Mouse (Mus musculus) kidney, postnatal 14 days (tissue): ENCODE data around the gene Mrpl44.

Source experiments
- DNase-seq: peaks from one replicate; pipeline ENCODE4 v3.0.0; 2022; ENCODE audit warnings: mixed read lengths

Mrpl44 gene

DNA sequence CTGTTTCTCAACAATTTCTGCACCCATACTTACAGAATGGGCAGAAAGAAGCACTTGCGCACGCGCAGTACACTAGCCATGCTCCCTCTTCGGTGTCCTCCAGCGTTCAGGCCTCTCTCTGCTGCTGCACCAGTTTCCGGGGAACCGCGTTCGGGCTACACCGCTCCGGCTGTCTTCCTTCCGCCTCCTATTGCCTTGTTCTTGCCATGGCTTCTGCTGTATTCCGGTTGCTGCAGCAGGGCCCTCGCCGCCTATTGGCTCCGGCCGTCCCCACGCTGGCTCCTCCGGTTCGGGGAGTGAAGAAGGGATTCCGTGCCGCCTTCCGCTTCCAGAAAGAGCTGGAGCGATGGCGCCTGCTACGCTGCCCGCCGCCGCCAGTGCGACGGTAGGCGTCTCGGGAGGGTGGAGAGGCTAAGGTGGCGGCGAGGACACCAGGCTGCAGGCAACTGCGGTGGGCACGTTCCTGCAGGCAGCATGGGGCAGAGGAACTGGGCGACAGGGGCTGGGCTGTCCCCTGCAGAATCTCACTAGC lies at the start of gene Mrpl44, which contains the start of gene Wdfy1:
Gene Mrpl44 (plus strand): TSS at position 92 of the 532 bp plus-strand sequence.
Gene Wdfy1 (minus strand): TSS at position 217 of the 532 bp plus-strand sequence.
- peak; percentile 98 for DNase-seq

DNA sequence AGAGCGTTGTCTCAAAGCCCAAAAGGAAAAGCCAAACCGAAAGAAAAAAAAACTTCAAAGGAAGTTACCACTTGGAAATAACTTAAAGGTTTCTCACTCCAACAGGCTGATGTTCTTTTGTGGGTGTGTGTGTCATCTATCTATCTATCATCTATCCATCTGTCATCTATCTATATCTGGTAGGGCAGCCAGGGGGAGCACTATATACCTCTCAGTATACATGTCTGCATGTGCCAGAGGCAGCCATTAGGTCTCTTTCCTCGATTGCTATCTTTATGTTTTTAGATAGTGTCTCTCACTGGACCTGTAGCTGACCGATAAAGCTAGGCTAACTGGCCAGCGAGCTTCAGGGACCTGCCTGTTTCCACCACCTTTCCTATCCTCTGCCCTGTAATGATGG lies 41.0 kb upstream of the Mrpl44 start:
- no peak for DNase-seq

DNA sequence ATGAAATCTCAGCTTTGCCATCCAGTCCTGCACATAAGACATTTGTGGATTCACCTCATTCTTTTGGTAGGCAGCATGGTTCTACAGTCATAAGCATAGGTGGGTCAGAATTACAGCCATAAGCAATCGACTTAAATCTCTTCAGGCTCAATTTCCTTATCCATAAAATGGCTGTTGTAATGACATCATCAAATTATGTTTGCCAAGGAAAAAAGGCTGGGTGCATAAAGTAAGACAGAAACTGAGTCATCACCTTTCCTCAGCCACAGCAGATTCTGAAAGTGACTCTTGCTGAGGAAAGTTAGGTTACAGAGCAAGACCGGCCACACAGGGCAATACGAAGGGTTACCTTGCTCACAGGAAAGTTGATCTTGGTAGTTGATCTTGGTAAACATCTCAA lies 39.4 kb upstream of the Mrpl44 start:
- no peak for DNase-seq

DNA sequence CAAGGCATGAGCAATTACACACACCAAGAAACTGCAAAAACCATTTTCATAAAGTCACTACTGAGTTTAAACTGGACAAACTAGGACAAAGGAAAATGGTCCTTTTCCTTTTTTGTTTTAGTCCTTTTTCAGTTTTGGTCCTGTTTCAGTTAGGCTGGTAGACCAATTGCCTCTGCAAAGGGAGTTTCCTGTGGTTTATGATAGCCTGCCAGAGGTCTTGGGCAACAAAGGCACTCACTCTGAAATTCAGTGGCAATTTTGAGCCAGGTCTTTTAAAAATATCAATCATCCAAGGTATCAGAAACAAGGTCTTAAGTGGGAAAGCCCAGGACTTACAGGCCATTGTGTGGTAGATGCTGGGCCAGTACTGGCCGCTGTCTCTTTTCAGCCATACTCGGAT lies 36.1 kb upstream of the Mrpl44 start:
- no peak for DNase-seq

DNA sequence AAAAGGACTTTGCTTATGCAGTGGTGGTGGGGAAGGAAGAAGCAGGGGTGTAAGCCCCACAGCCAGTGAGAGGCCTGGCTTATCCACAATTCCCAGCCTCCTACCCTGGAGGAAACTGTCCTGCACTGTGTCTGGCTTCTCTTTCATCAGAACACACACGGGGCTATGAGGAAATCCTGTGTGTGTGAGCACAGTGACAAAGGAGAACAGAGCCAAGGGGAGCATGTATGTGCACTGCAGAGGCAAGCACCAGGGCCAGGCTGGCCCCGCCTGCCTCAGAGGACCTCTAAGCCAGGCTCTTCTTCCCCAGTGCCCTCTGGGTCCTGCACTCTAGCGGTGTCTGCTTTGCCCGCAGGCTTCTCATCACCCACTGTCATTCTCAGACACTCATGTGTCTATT lies 34.8 kb upstream of the Mrpl44 start:
- peak; percentile 44 for DNase-seq

DNA sequence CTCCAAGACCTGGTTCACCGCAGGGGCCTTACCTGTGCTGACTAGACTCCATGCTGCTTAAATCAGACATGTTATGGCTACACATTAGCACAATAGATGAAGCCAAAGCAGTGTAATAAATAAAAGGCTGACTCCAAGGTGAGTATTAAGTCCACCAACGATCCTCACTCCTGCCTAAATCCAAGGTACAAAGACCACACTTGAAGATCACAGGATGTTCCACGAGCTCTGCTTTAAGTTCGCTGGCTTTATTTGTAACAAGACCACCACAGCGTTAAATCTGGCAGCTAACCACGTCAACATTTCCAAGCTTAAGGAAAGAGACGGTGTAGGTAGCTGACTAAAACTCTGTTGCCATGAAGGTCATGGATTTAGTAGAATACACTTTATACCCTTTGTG lies 32.9 kb upstream of the Mrpl44 start:
- DNase-seq: peak; percentile 51

DNA sequence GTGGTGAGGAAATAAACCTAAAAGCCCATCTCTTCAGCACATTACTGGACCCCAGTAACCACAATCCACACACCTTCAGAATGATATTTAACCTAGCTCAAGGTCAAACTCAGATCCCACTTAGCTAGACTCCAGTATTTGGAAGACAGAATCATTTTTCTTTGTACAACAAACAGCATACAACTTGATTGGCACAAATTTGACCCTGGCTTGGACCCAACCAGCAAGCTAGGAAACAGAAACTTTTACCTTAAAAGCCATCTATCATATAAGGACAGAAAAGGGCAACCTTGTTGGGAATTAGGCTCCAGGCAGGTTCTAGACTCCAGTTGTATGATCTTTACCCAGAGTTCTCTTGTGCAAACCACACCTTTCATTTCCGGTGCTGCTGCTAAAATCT lies 32.4 kb upstream of the Mrpl44 start:
- no peak for DNase-seq

DNA sequence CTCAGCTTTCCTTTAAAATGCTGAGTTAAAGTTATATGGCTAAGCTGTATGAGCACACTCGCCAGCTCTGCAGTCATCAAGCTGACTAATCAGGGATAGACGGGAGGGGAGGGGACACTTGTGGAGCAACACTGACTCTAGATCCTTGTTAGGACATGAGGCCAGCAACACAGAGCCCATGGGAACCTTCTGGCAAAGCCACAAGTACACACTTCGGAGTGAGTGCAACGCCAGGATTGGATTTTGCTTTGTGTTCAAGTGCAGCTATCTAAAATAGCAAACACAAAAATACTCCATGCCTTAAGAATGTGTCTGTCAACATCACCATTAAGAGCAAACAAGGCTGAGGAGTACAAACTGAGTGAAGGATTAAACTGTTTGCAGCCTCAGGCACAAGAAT lies 29.8 kb upstream of the Mrpl44 start:
- DNase-seq: no peak

DNA sequence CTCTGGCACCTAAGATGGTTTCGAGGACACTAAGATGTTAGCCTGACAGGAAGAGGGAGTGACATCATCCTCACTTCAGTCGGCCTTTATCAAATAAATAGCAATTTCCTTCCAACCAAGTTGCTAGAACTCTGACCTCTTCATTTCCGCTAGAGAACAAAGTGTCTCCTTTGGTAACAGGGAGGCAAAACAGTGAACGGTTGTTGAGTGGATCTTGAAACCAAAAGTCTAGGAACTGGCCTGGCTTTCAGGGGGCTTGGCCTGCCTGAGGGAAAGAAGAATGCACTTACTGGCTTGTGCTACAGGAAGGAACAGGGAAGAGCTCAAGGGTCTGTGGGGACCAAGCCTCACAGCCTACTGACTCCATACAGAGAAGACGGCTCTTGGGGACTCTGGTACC lies 24.6 kb upstream of the Mrpl44 start:
- peak; percentile 59 for DNase-seq

DNA sequence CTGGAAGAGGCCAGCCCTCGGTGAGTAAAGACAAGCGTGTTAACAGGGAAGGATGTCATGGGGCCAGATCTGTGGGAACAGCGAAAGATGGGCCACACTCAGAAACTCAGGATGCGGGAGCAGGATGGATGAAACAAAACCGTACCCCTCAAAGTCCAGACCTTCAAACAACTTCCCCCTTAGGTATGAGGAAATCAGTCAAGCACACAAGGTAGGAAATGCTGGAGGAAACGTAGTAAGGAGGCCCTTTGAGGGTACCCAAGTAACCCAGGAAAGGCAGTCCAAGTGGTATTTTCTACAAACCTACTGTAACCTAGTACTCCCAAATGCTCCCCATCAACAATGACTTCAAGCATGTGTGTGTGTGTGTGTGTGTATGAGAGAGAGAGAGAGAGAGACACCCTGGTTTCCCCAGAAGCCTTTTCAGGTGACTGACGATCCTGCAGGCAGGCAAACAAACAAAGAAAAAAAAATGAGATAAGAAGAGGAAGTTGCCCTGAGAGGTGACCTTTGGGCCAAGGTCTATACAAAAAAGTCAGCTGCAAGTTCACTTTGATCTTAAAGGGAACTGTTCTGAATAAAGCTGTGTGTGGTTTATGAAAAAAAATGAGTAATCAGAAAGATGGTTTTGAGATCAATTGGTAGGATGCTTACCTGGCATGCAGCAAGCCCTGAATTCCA lies 23.7 kb upstream of the Mrpl44 start:
- no peak for DNase-seq

DNA sequence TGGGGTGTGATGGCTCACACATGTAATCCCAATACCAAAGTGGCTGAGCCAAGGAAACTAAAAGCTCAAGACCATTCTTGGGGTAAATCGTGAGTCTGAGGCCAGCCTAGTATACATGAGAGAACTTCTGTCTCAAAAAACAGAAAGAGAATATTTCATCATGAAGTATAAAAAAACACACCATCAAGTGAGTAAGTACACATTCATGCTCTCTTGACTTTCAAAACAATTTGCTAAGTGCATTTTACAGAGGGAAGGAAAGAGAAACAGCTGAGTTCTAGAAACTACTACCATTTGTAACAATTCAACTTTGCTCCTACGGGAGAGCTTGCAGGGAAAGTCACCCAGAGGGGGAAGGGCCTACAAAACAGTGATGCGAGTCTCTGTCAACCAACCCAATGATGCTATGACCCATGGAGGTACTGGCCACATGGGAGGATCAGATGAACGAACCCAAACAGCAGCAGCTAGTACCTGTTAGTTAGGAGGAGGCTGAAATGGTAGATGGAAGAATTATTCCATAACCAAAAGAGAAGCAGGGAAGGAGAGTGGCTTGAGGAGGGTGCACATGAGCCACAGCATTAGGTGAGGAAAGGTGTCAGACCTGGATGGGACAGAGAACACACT lies 23.0 kb upstream of the Mrpl44 start:
- no peak for DNase-seq

DNA sequence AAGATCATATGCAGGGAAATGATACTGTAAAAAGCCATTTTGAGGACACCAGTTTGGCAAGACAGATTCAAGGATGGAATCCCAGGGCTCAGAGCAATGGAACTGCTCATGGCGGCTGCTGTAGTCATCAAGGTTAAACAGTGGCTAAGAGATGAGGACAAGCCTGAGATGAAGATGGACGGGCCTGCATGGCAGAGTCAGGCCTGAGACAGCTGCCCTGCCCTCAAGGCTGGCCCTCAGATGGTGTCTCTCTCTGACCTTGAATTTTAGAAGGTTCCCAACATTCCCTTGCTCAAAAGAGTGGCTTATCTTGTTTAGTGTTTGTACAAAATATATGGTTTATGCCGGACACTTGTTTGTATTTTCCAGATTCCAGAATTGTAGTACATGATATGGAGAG lies 22.4 kb upstream of the Mrpl44 start:
- no peak for DNase-seq

DNA sequence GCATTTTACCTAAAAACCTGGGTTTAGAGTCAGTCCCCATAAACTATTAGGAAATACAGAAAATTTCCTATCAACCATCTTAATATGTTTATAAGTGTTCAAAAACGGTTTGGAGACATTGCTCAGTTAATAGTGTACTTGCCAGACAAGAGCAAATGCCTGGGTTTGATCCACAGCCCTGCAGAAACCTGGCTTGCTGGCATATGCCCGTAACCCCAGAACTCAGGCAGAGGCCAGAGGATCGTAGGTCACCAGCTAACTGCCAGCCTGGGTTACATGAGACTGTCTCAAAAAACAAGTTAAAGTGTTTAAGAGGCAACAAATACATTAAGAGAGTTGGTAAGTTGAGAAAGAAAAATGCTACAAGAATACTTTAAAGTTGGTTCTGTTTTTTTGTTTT lies 20.9 kb upstream of the Mrpl44 start:
- DNase-seq: no peak

DNA sequence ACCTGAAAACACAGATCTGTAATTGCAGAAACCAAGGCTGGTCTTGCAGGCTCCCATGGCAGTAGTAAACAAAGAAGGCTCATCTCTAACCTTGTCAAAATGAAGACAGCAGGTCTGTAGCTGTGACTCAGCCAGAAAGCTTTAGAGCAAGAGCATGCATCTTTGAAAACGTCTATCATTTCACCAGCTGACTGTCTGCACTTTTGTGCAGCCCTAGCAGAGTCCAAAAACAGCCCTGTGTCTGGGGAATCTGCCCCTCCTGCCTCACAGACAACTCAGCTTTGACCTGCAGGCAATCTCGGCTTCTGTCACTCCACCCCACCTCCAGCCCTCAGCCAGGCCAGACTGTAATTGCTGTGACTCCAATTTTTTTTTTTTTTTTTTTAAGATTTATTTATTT lies 20.4 kb upstream of the Mrpl44 start:
- no peak for DNase-seq

DNA sequence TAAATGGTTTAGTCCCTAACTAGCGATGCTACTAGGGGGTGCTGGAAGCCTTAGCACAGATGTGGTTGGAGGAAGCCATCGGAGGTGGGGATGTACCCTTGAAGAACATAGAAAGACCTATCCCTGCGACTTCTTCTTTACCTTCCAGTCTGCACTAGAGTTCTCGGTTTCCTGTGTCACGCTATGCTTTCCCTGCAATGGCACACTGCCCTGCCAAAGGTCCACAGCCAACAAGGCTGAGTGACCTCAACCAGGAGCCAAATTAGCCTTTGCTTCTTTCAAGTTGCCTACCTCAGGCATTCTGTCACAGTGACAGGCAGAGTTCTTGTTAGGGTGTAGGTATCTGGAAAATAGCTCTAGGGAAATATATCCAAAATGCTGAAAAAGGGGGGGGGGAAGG lies 19.4 kb upstream of the Mrpl44 start:
- no peak for DNase-seq

DNA sequence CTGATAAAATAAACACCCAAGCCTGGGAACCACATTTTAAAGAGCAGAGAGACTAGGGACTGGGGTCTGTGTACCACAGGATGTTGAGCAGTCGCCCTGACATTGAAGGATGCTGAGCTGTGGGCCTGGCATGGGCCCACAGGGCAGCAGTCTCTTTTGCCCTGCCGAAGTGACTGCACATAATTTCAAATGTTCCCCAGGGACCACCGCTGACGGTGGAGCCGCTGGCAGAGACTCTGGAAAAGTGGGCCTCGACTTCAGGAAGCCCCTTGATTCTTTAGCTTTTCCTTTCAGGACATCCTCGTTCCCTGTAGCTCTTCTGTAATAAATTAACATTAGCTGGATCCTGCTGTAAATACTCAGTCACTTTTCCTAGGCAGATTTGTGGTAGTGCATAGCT lies 18.7 kb upstream of the Mrpl44 start:
- peak; percentile 81 for DNase-seq

DNA sequence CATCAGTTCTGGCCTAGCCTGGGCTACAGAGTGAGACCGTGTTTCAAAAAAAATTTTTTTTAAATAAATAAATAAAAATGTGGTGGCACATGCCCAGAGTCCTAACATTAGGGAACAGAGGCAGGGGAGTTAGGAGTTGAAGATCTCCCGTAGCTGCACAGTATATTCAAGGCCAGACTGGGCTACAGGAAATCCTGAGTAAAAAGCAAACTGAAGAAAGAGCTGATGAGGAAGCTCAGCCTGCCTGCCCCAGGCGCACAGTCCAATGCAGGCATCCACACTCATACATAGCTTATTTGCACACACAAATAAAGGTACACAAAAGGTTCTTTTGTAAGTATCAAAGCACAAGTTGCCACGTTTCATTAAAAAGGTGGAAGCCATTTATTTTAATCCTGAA lies 18.2 kb upstream of the Mrpl44 start:
- no peak for DNase-seq

DNA sequence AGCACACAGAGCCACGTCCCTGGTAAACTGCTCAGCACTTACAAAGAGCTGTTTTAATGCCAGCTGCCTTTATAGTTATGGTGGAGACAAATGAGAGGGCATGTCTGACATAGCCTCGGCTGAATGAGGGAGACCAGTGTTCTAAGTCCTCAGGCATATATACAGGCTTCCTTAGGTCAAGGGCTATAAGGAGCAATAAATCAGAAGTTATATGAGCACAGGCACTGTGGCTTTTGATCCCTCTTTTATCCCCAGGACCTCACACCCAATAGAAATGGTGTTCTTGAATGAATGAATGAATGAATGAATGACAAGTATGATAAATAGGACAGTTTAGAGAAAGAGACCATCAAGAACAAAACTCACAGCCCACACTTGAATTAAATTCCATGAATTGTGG lies 16.8 kb upstream of the Mrpl44 start:
- no peak for DNase-seq

DNA sequence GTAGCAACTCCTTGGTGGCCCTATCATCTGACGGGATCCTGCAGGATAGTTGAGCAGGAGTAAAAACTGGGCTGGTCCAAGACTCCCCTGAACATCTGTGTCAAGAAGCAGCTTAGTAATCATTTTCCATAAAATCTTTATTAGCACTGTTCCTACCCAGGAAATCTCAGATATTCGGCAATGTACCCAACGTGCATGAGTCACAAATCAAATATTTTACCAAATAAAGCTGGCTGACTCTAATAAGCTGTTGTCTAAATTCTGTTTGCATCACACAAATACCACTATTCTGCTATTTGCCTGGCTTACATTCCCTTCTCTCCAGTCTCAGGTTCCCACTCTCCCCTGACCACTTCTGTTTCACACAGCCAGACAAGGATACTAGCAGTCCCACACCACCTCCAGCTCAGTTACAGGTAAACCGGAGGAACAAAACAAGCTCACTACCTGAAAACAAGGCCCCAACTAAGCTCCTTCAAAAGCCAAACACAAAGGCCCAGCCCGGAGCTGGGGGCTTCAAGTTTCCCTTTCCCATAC lies 16.3 kb upstream of the Mrpl44 start:
- no peak for DNase-seq

DNA sequence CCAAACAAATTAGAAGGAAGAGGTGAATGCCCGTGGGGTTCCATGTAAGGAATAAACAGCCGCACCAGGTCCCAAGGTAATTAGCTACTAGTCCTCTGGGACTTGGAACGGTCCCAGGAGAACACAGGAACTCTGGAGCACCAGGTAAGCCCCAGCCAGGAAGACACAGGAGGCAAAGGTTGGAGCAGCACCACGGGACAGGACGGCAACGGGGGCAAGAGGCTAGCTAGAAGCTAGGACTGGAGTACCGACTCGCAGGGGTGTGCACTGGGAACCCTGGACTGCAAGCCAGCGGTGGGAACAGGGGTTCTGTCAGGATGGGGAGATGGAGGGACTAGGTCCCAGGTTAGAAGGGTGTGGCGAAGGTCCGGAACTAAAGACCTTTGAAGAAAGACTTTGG lies 15.2 kb upstream of the Mrpl44 start:
- DNase-seq: peak; percentile 85

DNA sequence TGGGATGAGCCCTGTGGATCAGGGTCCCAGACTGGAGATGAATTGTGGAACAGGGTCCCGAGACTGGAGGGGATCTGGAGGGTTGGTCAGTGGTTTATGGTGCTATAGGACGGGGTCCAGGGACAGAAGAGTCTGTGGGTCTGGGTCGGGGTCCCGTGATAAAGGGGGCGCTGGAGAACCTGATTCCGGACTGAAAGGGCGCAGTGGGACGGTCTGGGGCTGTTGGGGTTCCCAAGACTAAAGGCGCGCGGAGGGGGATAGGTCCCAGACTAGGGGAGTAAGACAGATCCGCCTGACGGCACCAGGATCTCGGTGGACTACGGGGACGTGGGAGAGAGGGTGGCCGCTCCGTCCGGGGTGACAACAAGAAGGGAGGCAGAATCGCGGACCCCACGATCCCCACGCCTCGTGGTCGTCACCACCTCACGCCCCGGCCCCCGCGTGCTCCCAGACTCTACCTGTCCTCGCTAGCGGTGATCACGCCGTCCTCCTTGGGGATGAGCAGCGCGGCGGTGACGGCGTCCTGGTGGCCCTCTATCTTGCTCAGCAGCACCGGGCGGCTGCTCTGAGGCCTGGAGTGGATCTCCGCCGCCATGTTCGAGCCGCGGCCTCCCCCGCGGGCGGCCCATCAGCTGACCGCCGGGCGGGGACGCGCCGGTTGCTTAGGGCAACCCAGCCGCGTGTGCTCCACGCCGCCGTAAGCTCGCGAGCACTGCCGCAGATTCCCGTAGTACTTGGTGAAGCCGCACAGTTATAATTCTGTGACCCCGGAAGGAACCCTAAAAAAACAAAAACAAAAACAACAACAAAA lies 14.5 kb upstream of the Mrpl44 start:
- peak; percentile 90 for DNase-seq

DNA sequence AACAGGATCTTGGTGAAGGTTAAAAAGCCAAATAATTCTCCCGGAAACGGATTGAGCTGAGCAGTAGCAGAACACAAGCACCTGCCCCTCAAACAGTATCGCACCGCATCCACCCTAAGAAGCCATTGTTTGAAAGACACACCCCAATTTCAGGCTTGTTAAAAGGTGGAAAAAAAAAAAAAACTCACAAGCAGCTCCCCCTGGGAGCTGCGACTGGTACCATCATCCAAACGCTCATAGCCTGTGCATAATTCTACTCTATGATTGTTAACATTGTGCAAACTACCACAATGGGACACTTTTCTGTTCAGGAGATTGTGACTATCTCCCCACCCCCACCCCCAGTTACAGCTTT lies 13.9 kb upstream of the Mrpl44 start:
- no peak for DNase-seq
